Mouse (Mus musculus) MEL (cell line): ENCODE measurements around the gene Tmeff1.

Experiments used
- CHD2 ChIP-seq: IDR thresholded peaks from 2 replicates; pipeline ENCODE4 v1.6.1; 2011; ENCODE audit warnings: low read length, improper control_type of control experiment
- CTCF ChIP-seq, 3 experiments: IDR thresholded peaks in 2 of 3; conservative IDR thresholded peaks in 1 of 3; 2 replicates each; pipeline ENCODE4 v1.5.1; 2011 to 2012; ENCODE audit warnings: low read length in 3 of 3, low read depth in 2 of 3, mild to moderate bottlenecking in 2 of 3, improper control_type of control experiment in 1 of 3, inconsistent platforms in 1 of 3, mixed read lengths in 1 of 3, moderate library complexity in 1 of 3; ENCODE audit not compliant: control insufficient read depth in 1 of 3, insufficient read depth in 1 of 3, poor library complexity in 1 of 3, severe bottlenecking in 1 of 3
- E2F4 ChIP-seq: IDR thresholded peaks from 2 replicates; pipeline ENCODE4 v1.6.1; 2011; ENCODE audit warnings: low read depth, low read length, improper control_type of control experiment, borderline replicate concordance
- KAT2A ChIP-seq: conservative IDR thresholded peaks from 2 replicates; pipeline ENCODE4 v1.6.1; 2012; ENCODE audit warnings: low read depth, low read length, improper control_type of control experiment, inconsistent platforms
- POLR2A ChIP-seq, 2 experiments: IDR thresholded peaks; 2 replicates each; pipeline ENCODE4 v1.6.1; 2011 to 2012; ENCODE audit warnings: low read length in 2 of 2, mild to moderate bottlenecking in 2 of 2, control low read depth in 1 of 2, improper control_type of control experiment in 1 of 2, low read depth in 1 of 2, moderate library complexity in 1 of 2; ENCODE audit not compliant: control insufficient read depth in 1 of 2, insufficient read depth in 1 of 2, poor library complexity in 1 of 2
- POLR2AphosphoS5 ChIP-seq: IDR thresholded peaks from 2 replicates; pipeline ENCODE4 v1.6.1; 2012; ENCODE audit warnings: low read depth, borderline replicate concordance, mild to moderate bottlenecking, inconsistent platforms, low read length, moderate library complexity, mixed read lengths
- RAD21 ChIP-seq: IDR thresholded peaks from 2 replicates; pipeline ENCODE4 v1.6.1; 2011; ENCODE audit warnings: mild to moderate bottlenecking, low read depth, low read length, improper control_type of control experiment
- TAL1 ChIP-seq: IDR thresholded peaks from 2 replicates; pipeline ENCODE4 v1.6.1; 2012; ENCODE audit warnings: mild to moderate bottlenecking, inconsistent platforms, low read length, moderate library complexity, mixed read lengths
- TCF12 ChIP-seq: IDR thresholded peaks from 2 replicates; pipeline ENCODE4 v1.6.1; 2014; ENCODE audit warnings: low read depth, mild to moderate bottlenecking, inconsistent platforms, low read length, improper control_type of control experiment, moderate library complexity
- USF1 ChIP-seq: IDR thresholded peaks from 2 replicates; pipeline ENCODE4 v1.6.1; 2014; ENCODE audit warnings: low read depth, mild to moderate bottlenecking, inconsistent platforms, low read length, improper control_type of control experiment, moderate library complexity
- ZMIZ1 ChIP-seq: IDR thresholded peaks from 2 replicates; pipeline ENCODE4 v1.6.1; 2012; ENCODE audit warnings: low read depth, mild to moderate bottlenecking, inconsistent platforms, low read length, improper control_type of control experiment, moderate library complexity

DNA sequence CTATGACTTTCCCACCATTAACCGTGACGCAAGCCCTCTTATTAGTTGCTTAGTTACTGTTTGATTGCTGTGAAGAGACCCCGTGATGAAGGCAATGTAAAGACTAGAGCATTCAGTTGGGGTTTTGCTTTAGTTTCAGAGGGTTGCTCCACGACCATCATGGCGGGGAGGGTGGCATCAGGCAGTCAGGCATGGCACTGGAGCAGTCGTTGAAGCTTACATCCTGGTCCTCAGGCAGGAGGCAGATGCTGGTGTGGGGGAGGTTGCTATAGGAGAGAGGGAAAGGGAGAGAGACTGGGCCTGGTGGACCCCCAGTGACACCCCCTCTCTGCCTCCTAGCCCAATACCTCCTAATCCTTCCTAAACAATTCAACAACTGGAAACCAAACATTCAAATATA is 35.1 kb downstream of the Tmeff1 start:
- TF ChIP-seq POLR2AphosphoS5 = no peak
- TF ChIP-seq CTCF (IDR thresholded peaks at IDR 0.05 in 2 of 3, conservative IDR thresholded peaks at IDR 0.05 in 1 of 3; ENCODE audit: control insufficient read depth in 1 of 3, insufficient read depth in 1 of 3, low read depth in 2 of 3, low read length in 3 of 3, poor library complexity in 1 of 3, severe bottlenecking in 1 of 3) = no peak
- no peak for TF ChIP-seq E2F4
- TF ChIP-seq KAT2A = no peak
- TF ChIP-seq RAD21 = no peak
- no peak for TF ChIP-seq TCF12
- no peak for TF ChIP-seq USF1
- no peak for TF ChIP-seq POLR2A (IDR thresholded peaks at IDR 0.05; ENCODE audit: control insufficient read depth in 1 of 2, insufficient read depth in 1 of 2, low read depth in 1 of 2, low read length in 2 of 2, poor library complexity in 1 of 2)
- TF ChIP-seq ZMIZ1 = no peak
- TF ChIP-seq TAL1 = no peak
- TF ChIP-seq CHD2 = no peak
